Mouse (Mus musculus): ENCODE data around the gene Abcf1. TPM values are rescaled to one million over a fixed set of nuclear protein-coding genes. Genes with fewer than 3 reads are reported as not detected.
A peak's percentile ranks its signal among the peaks of the same experiment; 100 is the strongest.
"Not testable (repeated sequence)": the region's sequence is repeated elsewhere in the genome, so short reads cannot be mapped to it uniquely, and the experiment has no call there.

Abcf1 gene
- polyA plus RNA-seq, 1 experiment from 2014 or later: 110 TPM

DNA sequence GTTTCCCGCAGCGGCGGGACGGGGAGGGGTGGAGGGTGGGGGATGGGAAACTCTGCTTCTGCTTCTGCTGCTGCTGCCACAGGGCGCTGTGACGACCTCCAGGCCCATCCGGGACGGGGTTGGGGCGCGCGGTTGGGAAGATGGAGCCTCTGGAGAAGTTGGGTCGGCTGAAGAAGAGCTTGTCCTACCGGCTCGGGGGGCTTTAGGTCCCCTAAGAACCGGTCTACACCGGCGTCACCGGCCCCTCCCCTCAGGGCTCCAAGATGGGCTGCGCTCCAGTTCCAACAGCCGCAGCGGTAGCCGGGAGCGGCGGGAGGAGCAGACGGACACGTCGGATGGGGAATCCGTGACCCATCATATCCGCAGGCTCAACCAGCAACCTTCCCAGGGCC is 10.8 kb upstream of the Abcf1 start:
- H3K27me3 ChIP-seq: no peaks in the 10 kb centered on the region
- ChIA-PET CTCF (interaction anchor here (1.3 to 6.8 kb wide), 2 partner anchors 13 to 80 kb away, joined by 3 to 62 read pairs; no protein-coding TSS in a partner anchor), POLR2A (interaction anchor here (0.6 to 1.4 kb wide), 4 partner anchors 11 to 18 kb away, joined by 3 to 6 read pairs (median 4); no protein-coding TSS in a partner anchor)
- no peak for TF ChIP-seq CTCF (IDR thresholded peaks at IDR 0.05)
- ATAC-seq (peak; percentile 8), DNase-seq (ENCODE audit: low read depth, low spot score) (no peak)
- in situ Hi-C loops (cut with MboI; ENCODE audit: low pct_unique_long_range_greater_than_20kb): no loop called here

DNA sequence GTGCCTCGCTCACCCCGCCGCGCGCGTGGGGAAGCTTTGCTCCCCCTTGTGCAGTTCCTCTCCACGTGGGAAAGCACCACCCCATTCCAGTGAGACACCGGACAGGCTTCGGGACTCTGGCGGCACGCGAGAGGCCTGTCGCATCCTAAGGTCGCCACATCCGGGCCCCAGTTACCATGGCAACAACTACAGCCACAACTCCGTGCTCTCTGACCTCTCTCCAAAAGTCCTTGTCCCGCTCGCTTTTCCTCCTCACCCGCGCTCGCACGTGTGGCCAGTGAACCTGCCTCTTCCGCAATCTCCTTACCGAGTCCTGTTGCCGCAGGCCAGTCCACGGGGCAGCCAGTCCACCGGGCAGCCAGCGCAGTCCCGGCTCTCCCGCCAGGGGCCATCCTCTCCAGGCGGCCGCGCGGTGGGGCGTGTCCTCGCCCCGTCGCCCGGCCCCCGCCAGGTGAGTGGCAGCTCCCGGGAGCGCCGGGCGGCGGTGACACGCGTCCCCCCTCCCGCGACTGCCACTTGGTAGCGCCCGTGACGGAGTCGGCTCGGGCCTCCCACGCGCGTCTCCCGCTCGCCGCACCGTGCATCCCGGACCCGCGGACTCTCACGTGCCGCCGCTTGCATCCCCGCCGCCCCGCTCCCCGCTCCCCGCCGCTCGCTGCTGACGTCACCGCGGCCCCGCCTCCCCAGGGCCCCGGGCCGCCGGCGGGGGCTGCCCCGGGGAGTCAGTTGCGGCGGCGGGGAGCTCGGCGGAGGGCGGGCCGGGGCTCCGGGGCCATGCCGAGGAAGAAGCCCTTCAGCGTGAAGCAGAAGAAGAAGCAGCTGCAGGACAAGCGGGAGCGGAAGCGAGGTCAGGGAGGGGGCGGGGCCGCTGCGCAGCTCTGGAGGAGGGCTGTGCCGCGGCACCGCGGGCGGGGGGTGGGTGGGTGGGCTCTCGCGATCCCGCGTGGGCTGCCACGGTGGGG is 10.1 kb upstream of the Abcf1 start, which contains the start of the genes Gnl1 and Prr3:
Gene Gnl1 (plus strand): TSS at position 451 of the 962 bp plus-strand sequence.
Gene Prr3 (minus strand): TSS at position 836 of the 962 bp plus-strand sequence.
- DNase-seq (ENCODE audit: low read depth, low spot score): peak; percentile 82
- peak; percentile 82 for ATAC-seq
- TF ChIP-seq CTCF (IDR thresholded peaks at IDR 0.05): no peak
- no peaks in the 10 kb centered on the region for H3K27me3 ChIP-seq
- ChIA-PET CTCF (interaction anchor here (1.3 to 6.8 kb wide), 2 partner anchors 14 to 81 kb away, joined by 3 to 62 read pairs; no protein-coding TSS in a partner anchor), POLR2A (interaction anchor here (0.6 to 1.4 kb wide), 5 partner anchors 12 to 17 kb away, joined by 3 to 6 read pairs (median 4); no protein-coding TSS in a partner anchor)
- in situ Hi-C loops (cut with MboI; ENCODE audit: low pct_unique_long_range_greater_than_20kb): no loop called here

DNA sequence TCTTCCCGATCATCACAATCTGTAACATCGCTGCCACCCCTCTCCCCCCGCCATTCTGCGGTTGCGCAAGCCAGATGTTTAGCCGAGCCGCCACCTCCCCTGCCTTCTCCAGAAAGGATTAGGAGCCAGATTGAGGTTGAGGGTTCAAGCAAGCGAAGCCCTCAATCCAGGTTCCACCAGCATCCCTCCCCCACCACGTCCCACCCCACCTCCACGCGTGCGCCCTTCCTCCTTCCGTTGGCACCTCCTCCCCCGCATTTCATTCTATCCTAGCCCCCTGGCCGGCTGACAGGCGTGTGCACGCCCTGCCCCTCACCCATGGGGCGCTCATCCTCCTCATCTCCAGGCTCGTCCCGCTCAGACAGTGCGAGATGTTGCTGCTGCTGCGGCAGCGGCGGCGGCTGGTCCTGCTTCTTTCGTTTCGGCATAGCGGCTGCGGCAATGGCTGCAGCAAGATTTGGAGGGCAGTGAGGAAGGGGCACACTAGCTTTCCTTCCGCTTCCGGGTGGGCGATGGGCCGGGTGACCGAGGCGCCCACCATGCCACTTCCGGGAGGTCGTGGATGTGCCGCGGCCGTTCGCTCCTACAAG is 9.3 kb upstream of the Abcf1 start:
- CTCF ChIA-PET: interaction anchor here (6.8 kb wide), 1 partner anchor 15 kb away, joined by 62 read pairs; no protein-coding TSS in a partner anchor
- no peaks in the 10 kb centered on the region for H3K27me3 ChIP-seq

DNA sequence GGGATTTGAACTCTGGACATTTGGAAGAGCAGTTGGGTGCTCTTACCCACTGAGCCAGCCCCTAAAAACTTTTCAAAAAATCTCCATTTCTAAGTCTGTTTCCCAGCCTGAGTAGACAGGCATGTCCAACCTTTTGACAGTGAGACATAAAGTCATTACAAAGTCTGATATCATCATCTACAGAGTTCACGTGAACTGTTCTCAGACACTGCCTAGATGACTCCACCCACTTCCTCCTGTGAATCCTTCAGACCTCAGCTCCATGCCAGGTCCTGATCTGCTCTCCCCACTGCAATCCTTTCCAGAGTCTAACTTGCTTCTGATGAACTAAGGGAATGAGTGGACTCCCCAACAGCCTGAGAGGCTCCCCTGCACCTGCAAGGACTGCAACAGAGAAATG is 2.6 kb upstream of the Abcf1 start:
- H3K27me3 ChIP-seq: no peaks in the 10 kb centered on the region
- in situ Hi-C loops (cut with MboI; ENCODE audit: low pct_unique_long_range_greater_than_20kb): no loop called here
- DNase-seq (ENCODE audit: low read depth, low spot score): no peak
- ATAC-seq: no peak
- POLR2A ChIA-PET: no interaction called here
- CTCF ChIA-PET: no interaction called here
- no peak for TF ChIP-seq CTCF (IDR thresholded peaks at IDR 0.05)

More for the DNA sequence above, 9.3 kb upstream of the Abcf1 start:
- TF ChIP-seq CTCF (IDR thresholded peaks at IDR 0.05): no peak
- DNase-seq (ENCODE audit: low read depth, low spot score): no peak
- in situ Hi-C loops (cut with MboI; ENCODE audit: low pct_unique_long_range_greater_than_20kb): no loop called here
- peak; percentile 9 for ATAC-seq
- POLR2A ChIA-PET: interaction anchor here (0.9 to 1.4 kb wide), 3 partner anchors 13 to 18 kb away, joined by 3 to 6 read pairs (median 5); no protein-coding TSS in a partner anchor

DNA sequence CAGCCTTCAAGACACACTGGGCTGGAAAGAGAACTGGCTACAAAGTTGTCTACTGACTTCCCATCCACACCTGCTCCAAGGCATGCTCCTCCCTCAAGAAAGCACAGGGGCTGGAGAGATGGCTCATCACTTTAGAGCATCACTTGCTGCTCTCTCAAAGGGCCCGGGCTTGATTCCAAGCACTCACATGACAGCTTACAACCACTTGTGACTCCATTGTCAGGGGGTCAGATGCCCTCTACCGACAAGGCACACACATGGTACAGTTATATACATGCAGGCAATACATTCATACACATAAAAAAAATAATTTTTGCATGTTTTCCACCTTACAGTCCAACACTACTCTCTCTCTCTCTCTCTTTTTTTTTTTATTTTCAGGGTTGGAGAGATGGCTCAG is 1.9 kb downstream of the Abcf1 start:
- POLR2A ChIA-PET: no interaction called here
- H3K27me3 ChIP-seq: no peaks in the 10 kb centered on the region
- no peak for ATAC-seq

DNA sequence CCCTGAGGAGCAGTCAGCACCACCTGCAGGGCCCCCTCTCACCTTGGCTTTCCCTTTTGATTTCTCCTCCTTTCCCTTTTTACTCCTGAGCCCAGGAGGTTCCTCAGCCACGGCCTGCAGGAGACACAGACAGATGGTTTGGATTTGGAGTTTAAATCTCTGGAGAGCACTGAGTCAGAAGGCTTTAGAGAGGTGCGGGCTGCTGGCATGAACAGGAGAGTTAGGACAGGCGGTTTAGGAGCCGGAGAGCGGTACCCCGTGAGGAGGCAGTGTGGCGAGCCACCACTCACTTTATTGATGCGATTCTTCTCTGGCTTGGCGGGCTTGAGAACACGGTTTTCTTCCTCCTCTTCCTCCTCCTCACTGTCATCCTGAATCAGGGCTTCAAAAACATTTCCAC is 6.3 kb downstream of the Abcf1 start:
- ChIA-PET POLR2A (no interaction called here), CTCF (interaction anchor here (1.1 to 2.1 kb wide), 2 partner anchors 9 to 30 kb away, joined by 3 to 7 read pairs; no protein-coding TSS in a partner anchor)
- DNase-seq (ENCODE audit: low read depth, low spot score): no peak
- H3K27me3 ChIP-seq: no peaks in the 10 kb centered on the region
- in situ Hi-C loops (cut with MboI; ENCODE audit: low pct_unique_long_range_greater_than_20kb): no loop called here
- no peak for ATAC-seq
- TF ChIP-seq CTCF (IDR thresholded peaks at IDR 0.05): no peak

More for the DNA sequence above, 1.9 kb downstream of the Abcf1 start:
- no peak for TF ChIP-seq CTCF (IDR thresholded peaks at IDR 0.05)
- in situ Hi-C loops (cut with MboI; ENCODE audit: low pct_unique_long_range_greater_than_20kb): no loop called here
- CTCF ChIA-PET: interaction anchor here (1.3 to 2.2 kb wide), 2 partner anchors 26 to 30 kb away, joined by 3 to 7 read pairs; no protein-coding TSS in a partner anchor
- no peak for DNase-seq (ENCODE audit: low read depth, low spot score)

DNA sequence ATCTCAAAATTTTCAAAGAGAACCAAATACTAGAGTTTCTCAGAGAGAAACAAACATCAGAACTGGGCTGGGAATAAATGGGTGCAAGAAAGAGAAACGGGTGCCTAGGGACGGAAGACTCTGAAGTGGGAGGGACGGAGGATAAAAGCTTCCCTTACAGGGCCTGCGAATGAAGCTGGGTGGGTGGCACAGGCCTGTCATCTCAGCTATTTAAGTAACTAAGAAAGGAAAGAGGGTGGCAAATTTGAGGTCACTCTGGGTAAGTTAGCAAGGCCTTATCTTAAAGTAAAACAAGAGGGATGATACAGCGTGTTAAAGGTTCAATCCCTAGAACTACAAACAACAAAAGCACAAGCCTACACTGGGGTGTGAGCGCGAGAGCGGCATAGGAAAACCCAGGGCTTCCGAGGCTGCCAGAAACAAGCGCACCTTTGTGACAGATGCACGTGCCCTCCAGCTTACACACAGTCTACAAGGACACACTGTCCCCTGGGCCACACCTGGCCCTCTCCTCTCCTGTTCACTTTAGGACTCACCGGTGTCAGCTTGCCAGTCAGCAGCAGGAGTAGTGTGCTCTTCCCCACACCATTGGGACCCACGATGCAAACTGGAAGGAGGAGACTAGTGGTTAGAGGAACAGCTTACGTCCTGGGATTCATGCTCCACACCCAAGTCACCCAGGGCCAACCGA is 10.9 kb downstream of the Abcf1 start:
- POLR2A ChIA-PET: no interaction called here
- TF ChIP-seq CTCF (IDR thresholded peaks at IDR 0.05): no peak
- DNase-seq (ENCODE audit: low read depth, low spot score): no peak
- no peak for ATAC-seq
- H3K27me3 ChIP-seq: no peaks in the 10 kb centered on the region
- CTCF ChIA-PET: interaction anchor here (1.0 to 1.8 kb wide), 3 partner anchors 8 to 36 kb away, joined by 3 to 4 read pairs (median 3); no protein-coding TSS in a partner anchor
- in situ Hi-C loops (cut with MboI; ENCODE audit: low pct_unique_long_range_greater_than_20kb): no loop called here

DNA sequence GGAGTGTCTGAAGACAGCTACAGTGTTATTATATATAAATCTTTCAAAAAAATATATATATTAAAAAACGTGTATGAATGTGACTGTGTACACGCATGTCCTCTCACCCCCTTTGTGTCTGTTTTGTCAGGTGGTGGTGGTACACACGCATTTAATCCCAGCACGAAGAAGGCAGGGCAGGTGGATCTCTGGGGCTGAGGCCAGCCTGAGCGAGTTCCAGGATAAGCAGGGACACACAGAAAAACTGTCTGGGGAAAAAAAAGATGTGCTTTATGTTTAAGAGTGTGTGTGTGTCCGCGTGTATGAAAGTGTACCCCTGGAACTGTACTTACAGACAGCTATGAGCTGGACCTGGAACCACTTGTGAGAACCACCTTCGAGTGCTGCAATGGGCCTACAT is 14.9 kb downstream of the Abcf1 start:
- ATAC-seq: no peak
- no peak for TF ChIP-seq CTCF (IDR thresholded peaks at IDR 0.05)
- no peak for DNase-seq (ENCODE audit: low read depth, low spot score)
- H3K27me3 ChIP-seq: no peaks in the 10 kb centered on the region
- CTCF ChIA-PET: interaction anchor here (1.7 to 2.5 kb wide), 3 partner anchors 9 to 39 kb away, joined by 6 to 10 read pairs (median 7); no protein-coding TSS in a partner anchor
- in situ Hi-C loops (cut with MboI; ENCODE audit: low pct_unique_long_range_greater_than_20kb): no loop called here
- POLR2A ChIA-PET: no interaction called here

DNA sequence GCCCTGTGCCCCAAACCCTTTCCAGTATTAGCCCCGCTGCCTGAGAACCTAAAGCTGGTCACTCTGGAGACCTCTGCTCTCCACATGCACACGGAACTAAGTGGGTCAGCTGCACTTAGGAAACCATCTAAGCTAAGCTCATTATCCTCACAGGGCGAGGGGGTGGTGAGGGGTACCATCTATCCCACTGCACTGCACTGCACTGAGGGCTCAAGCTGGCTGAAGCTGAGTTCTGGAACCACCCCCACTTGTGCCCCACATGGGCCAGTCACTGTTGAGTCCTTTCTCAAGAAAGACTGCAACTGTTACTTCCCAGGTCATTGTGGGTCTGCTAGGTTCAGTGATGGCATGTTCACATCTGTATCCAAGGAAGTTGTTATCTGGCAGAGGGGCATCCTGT is 17.0 kb downstream of the Abcf1 start:
- POLR2A ChIA-PET; H3K27me3 ChIP-seq; in situ Hi-C loops (cut with MboI; ENCODE audit: low pct_unique_long_range_greater_than_20kb); CTCF ChIA-PET; DNase-seq (ENCODE audit: low read depth, low spot score): not testable (repeated sequence)
- ATAC-seq: peak; percentile 35

DNA sequence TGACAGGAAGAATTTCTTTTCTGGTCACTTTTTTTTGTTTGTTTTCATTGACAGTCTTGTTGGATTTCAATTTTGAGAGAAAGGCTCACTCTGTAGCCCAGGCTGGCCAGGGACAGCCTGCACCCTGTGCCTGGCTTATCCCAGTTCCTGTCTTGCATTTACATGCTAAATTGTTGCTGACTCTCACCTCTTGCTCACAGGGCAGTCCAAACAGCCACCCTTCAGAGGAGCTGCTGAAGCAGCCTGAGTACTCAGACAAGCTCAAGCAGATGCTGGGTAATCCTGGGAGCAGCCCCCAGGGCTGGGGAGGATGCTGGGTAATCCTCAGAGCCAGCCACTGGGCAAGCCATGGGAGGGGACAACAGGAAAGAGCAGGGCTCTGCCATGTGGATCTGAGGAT is 18.6 kb downstream of the Abcf1 start:
- CTCF ChIA-PET; DNase-seq (ENCODE audit: low read depth, low spot score); H3K27me3 ChIP-seq; POLR2A ChIA-PET; in situ Hi-C loops (cut with MboI; ENCODE audit: low pct_unique_long_range_greater_than_20kb); ATAC-seq: not testable (repeated sequence)

Data from Patski (cell line).